Mouse (Mus musculus) urinary bladder, postnatal 36 days (tissue): Measurements from ENCODE around the gene Naaladl2.

Source experiments
- DNase-seq, 2 experiments: peaks; one replicate each; pipeline ENCODE4 v3.0.0; 2022; ENCODE audit warnings: low spot score in 2 of 2, mixed read lengths in 1 of 2

Gene Naaladl2

DNA sequence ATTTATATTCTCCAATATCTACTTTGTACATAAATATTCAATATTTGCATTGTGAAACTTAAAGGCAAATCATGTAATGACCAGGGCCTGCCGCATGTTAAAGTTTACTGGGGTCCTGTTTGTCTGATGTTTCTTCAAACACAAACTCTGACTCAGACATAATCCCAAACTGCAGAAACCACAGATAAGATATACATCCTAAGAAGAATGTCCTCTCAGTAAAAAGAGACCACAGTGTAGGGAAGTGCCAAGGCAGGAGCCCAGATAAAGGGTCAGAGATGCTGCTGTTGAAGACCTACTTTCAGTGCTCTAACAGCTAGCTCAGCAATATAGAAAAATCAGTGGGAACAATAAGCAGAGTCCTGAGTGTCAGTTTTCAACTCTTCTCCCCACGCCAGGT lies 201.9 kb downstream of the Naaladl2 start:
- no peak for DNase-seq

DNA sequence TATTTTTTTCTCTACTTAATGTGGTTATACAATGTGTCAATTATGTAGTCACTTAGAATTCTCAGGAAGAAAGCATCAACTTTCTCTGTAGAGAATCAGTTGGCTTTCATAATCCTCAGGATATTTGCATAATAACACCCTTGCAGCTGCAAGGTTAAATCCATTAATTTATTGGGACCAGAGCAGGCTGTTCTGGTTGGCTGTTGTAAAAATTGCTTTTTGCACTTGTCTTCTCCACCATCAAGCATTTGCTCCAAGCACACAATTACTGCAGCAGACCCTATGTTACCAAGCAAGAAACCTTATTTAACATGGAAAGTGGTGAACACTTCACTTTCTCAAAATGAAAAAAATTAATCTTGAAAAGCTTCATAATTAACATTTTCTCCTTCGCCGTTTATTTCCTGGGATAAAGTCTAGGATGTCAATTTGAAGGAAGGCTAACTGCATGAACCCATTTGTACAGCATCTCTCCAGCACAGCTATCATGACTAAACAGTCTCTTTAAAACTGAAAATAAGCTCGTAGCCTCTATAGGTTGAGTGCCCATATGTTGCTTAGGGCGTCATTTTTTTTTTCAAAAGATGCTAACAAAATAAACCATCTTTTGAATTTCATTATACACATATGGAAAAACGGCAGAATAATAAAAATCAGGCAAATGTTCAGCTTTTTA lies 205.4 kb downstream of the Naaladl2 start:
- no peak for DNase-seq

DNA sequence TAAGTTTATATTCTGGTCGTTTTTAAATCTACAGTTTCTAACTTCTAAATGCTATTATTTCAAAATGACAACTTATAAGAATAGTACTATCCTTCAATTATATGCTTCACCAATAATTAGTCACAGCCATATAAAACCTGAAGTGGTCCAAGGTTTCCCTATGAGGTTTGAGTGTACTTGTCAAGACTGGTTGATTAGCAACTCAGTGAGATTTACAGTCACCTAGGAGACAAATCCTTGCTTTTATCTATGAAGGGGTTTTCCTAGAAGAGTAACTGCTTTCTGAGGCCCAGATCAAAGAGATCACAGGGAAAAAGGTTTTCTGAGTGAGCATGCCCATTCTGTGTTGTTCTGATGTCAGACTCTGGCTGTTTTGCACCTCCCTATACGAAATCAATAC lies 222.2 kb downstream of the Naaladl2 start:
- DNase-seq: no peak

DNA sequence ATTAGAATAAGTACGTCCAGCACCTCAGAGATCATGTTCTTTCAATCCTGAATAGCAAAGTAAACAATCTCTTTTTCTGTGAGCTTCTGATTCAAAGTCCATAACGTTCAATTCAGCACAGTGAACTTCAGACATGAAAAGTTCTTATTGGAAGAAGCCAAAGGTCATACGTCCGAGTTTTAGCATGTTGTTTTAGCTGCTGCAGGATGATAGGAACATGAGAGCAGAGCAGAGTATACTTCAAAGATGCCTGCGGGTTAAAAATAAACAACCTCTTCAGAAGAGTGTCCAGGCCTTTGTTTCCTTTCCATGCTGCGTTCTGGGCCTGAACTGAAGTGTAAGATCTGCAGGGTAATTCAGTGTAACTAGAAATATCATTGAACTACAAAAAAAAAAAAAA lies 222.7 kb downstream of the Naaladl2 start:
- DNase-seq: no peak

DNA sequence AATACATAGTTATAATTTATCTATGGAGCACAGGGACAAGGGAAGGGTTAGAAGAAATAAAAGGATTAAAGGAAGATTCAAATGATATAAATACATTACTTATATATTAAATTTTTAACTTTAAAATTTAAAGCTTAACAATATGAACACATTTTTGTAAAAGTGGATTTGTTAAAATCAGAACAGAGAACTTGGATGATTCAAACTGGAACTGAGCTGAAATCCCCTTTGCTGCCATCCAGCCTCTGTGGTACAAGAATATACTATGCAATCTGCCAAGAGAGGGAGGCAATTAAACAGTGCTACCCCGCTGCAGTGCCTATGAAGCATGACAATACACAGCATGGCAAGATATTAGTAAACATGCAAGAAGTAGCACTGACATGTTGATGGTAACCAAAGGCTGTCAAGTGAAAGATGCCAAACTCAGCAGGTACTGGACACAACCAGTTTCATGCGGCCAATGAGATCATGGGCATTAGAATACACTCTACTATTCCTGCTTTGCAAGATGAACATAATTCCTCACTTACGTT lies 238.6 kb downstream of the Naaladl2 start:
- DNase-seq: no peak

DNA sequence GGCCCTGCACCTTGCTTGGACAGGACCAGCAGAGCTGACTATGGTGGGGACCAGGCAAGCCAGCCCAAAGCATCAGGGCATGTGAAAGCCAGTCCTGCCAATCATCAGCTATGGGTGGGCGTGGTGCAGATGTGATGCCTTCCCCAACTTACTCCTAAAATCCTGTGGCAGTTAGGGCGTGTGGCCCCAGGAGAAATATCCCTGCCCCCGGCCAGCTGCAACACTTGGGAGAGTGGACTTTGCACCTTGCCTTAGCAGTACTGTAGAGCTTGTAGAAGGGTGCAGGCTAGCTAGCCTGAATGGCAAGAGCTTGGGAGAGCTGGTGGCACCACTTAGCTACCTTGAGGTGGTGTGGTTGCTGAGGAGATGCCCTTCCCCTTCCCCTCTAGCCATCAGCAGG lies 255.3 kb downstream of the Naaladl2 start:
- DNase-seq: no peak

DNA sequence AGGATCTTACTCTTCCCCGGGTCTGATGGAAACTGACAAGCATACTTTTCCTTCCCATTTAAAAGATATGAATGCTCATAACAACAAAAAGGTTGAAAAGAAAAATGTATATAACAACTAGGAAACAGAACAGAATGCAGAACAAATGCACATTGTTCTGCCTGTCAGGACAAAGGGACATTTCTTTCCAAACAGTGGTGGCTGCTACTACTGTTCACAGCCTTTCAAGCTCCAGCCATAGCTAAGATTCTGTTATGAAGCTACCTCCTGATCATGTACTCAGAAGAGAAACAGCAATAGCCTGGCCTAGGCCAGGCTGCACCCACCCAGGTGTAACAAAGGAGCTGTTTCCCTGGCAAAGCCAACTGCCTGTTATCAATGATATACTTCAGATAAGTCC lies 271.8 kb downstream of the Naaladl2 start:
- no peak for DNase-seq

DNA sequence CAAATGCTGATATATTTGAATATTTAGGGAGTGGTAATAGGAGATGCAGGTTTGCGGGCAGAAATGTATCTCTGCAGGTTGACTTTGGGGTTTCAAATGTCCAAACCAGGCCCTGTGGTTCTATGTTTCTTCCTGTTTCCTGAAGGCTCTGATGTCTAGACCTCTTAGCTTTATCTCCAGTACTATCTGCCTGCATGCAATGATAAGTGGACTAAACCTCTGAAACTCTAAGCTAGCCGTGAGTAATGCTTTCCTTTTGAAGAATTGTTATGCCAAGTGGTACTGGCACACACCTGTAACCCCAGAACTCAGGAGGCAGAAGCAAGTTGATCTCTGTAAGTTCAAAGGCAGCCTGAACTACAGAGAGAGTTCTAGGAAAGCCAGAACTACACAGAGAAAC lies 291.1 kb downstream of the Naaladl2 start:
- no peak for DNase-seq

DNA sequence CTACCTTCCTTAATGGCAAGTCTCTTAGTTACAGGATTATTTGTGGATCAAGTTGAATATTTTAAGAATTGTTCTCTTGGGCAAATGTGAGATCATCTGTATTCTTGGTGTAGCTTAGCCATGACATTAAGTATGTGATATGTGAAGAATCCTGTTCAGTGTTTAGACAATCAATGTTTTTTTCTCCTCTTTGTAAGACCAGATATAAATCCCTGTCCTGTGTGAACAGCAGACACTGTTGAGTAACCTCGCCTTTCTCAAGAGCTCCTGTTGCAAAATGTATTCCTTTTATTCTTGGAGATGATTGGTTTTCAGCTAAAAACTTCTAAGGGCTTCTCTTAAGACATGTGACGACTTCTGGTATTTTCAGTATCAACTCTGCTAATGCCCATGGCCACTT lies 347.3 kb downstream of the Naaladl2 start:
- no peak for DNase-seq

DNA sequence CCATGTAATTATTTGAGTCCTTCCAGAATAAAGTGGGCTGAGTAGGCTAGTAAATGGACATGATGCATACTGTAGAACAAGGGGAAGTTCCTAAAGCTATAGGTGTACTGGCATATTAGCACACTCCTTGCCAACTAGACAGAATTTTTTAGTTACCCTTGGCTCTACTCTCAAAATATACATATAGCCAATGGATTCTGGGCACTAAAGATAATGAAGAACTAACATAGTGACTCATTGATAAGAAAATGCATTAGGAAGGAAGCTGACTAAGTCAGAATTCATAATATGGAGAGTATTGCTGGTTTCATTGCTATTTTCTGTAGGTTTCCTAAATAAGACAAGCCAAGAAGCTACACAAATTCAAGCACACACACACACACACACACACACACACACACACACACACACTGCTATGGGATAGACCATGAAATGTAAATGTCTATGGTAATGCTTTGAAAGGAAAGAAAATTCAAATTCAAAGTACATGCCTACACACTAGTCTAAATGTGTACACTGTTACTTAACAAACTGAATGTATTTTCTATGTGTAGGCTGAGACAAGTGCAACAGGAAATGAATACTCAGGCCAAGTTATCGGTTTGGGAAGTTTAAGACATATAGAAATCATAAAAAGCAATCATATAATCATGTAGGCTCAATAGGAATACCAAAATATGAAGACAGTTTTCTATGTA lies 356.5 kb downstream of the Naaladl2 start:
- DNase-seq: no peak

DNA sequence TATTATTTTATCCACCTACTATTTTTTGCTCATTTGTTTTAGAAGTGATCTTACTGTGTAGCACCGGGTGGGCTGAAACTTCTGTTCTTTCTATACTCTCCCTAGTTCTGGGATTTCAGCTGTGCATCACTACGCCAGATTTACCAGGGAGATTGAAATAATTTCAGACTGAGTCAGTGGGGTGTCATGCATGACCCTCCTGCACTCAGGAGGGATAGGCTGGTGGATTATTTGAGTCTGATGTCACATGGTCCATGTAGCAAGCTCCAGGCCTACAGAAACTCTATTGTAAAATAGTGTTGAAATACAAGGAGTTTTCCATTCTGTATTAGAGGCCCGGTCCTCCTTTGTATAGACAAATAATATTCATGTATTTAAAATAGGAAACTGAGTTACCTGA lies 360.0 kb downstream of the Naaladl2 start:
- DNase-seq: no peak

DNA sequence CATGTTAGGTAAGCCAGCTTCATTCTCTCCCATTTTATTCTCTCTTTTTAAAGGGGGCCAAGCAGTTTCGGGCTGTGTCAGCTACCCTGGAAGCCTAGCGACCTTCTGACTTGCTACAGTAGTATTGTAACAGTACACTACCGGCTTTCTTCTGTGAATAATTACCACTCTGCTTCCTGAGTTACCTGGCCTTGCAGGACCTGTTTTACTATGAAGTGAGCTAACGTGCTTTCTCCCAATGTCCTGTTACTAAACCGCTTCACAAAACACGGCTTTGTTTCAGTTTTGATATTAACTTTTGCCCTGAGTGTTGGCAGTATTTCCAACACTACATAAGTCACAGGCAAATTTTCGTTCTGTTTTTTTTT lies 360.6 kb downstream of the Naaladl2 start:
- peak; percentile 8 to 12 for DNase-seq

DNA sequence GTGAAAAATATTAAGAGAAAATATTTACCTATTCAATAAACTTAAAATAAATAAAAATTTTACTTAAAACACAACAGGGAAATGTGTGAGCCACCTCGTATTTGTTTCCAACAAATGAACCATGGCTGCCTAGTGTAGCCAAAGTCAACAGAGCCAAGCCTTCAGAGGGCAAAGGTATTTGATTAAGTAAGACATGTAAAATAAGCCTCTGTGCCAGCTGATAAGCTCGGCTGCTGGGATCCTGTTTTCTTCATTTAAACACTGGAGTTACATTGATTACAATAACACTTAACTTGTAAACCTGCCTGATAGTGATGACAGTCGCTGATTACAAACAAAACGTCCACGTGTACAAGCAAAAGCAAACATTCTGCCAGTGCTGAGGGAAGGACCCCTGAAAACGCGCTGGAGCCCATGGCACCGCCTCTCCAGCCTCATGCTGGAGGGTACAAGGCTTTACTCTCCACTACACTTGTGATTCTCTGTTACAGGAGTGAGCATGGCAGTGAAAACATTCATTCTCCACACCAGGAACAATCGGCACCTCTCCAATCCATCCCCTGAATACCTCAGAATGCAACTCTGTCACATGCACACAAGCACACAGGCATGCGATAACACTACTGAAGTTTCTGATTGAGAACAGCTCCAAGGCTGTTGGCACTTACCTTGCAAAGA lies 361.1 kb downstream of the Naaladl2 start:
- peak; percentile 7 to 21 for DNase-seq

DNA sequence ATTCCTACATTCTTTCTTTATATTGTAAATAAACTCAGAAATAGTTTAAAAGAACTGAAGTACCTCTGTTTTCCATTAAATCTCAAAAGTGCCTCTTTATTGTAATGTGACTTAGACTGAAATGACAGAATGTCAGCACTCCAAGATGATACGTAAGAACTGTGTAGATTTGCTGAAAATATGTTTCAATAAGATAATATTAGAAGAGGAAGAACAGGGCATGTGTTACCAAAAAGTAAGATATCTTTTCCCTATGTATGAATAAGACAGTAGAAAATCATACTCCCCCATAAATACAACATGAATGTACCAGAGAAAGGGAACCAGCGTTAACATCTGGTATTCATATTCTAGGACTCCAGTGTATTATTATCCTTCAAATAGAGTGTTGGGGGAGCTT lies 362.4 kb downstream of the Naaladl2 start:
- no peak for DNase-seq

DNA sequence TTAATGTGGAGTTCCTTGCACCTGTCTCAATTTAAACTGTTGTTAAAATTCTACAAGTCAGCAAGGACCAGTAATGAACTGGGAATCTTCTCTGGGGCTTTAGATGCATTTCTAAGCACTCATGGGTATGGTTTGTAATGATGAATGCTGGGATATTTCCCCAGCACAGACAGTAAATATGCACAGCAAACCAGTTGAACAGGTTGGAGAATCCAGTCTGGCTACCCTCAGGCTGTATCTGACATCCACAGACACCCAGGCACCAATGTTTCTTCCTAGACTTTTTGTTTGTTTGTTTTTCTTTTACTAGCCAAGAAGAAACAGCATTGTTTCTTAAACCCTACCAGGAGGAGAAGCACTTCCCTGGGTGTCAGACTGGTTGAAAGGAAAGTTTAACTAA lies 365.6 kb downstream of the Naaladl2 start:
- DNase-seq: peak; percentile 52

DNA sequence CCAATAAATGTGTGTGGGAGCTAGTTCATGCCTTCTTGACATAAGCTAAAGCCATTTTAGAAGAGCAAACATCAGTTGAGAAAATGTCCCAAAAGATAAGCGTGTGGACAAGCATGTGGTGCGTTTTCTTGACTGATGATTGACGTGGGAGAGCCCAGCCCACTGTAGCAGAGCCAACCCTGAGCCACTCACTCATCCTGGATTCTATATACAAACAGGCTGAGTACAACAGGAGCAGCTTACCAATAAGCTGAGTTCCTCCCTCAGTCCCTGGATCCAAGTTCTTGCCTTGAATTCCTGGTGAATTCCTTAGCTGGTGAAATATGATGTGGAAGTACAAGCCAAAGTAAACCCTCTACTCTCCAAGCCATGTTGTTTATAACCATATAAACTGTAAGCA lies 395.0 kb downstream of the Naaladl2 start:
- no peak for DNase-seq

DNA sequence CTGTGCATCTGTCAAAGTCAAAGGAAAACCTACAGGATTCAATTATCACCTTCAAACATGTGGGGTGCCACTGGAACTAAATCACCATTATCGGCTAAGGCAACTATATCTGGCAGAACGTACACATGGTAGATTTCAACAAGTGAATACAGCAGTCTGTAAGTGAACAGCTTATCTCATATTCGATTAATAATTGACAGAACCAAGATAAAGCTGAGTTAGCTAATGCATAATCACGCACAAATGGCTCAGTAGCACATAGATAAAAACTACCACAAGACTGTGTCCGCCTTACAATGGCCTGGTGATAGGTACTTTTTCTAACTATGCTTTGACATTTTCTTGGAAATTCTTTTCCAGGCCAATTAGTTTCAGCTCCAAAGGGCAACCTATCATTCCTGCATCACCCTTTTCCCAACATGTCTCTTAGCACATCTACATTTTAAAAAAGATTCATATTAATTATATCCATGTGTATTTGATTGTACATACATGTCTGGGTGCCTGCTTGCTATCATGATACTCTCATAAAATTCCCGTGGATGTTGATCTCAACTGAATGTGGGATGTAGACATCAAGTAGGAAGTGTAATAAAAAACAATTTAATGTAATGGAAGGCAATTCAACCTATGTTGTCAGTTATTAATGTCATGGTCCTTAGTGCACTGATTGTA lies 396.7 kb downstream of the Naaladl2 start:
- DNase-seq: no peak

DNA sequence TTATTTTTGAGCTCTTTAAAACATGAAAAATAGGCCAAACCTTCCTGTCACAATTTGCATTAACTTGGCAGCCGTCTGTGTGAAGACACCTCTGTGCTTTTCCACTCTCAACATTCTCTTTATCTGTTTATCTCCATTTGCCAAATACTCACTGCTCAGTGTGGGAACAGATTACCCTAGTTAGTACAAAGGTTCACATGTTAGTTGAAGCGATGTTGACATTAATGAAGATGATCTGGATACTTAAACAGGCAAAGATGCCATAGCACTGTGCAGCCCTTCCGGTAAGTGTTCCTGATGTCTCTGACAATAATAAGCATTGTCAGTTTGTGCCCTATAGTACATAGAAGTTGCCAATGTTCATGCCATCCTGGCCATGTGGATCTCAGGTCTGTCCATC lies 400.1 kb downstream of the Naaladl2 start:
- DNase-seq: no peak

DNA sequence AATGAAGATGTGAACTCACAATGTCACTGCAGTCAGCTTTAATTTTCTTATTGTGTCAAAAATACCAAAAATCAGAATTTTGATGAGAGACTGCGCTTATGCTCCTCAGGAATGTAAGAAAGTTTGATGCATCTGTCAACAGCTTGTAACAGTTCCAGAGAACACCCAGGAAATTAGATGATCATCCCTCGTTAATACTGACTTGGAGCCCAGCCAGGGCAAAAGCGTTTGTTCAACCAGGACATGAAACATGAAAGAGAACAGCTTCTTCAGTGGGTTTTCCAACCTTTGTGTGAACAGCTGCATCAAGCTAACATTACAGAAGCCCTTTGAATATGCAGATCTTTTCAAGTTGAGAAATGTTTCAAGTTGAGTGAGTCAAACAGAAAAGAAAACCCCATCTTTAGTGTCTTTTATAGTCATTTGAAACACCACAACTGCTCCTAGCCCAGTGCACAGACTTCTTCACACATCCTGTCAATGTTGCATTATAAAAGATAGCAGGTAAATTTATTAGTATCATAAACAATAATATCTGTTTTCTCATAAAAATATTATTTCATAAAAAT lies 424.8 kb downstream of the Naaladl2 start:
- no peak for DNase-seq

DNA sequence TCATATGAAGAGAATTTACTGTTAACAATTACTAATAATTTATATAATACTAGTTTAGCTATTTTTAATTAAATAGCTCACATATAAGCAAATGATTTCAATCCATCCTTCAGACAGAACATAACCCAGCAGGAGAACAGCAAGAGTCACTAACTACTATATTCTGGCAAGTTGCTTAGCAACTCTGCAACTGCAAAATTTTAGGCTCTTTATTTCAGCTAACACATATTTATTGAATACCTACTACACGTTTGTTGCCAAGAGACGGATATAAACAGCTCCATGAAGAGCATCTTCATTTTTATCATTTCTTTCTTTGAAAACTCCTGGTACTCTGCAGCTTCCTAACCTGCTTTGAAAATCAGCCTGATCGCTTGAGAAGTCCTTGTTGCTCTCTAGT lies 429.3 kb downstream of the Naaladl2 start:
- no peak for DNase-seq

DNA sequence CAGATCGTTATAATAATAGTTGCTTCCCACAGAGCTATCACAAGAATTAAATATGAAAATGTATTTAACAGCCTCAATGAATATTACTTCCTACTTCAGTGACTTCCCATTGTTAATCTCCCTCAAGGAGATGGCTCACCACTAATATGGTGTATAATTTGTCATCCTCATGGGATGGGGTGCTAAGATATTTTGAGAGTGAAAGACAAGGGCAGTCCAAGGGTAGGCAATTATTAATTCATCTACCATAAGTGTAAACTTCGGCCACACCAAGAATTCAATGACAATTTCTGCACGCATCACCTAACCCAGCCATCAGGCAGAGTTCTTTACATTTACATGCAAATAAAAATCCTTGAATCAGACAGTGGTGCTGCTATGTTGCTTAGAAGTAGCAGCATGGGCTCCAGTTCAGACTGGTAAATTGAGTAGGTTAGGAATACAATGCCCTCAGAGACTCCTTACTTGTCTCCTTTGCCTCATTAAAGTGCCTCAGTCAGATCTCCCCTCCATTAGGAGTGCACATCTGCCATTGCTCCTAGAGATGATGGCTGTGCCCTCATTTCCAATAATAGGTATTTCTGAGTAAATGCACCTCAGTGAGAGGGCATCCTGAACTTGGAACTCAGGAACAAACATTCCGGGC lies 438.2 kb downstream of the Naaladl2 start:
- DNase-seq: no peak
